Mouse (Mus musculus) gastrocnemius, adult 2 months (tissue): ENCODE measurements around the gene Tmem11. TPM values are rescaled to one million over a fixed set of nuclear protein-coding genes. Genes with fewer than 3 reads are reported as not detected.
"Not testable (repeated sequence)": the region's sequence is repeated elsewhere in the genome, so short reads cannot be mapped to it uniquely, and the experiment has no call there.

Experiments used
- DNase-seq: peaks from one replicate; pipeline ENCODE4 v3.0.0; 2022
- H3K27ac ChIP-seq: fragments of 200-600 bp; 2 replicates; pipeline ENCODE4 v1.8.1; 2022; ENCODE audit warnings: mild to moderate bottlenecking
- H3K4me3 ChIP-seq: fragments of 200-600 bp; 2 replicates; pipeline ENCODE4 v1.8.1; 2022; ENCODE audit warnings: mild to moderate bottlenecking, moderate library complexity
- CTCF ChIP-seq: fragments of 200-600 bp; IDR thresholded peaks from 2 replicates; pipeline ENCODE4 v1.8.1; 2022; ENCODE audit warnings: antibody characterized with exemption, mild to moderate bottlenecking, moderate library complexity
- intact Hi-C: fragments of 180-260 bp; cut with DNase I; formaldehyde crosslinking; loops from one replicate; pipeline ENCODE4 v1.15.1; 2025
- total RNA-seq, 2 experiments: library from RNA; stranded (reverse); gene quantifications; 2 replicates each; pipeline ENCODE4 v1.2.3; 2021

Tmem11 gene
- total RNA-seq, 2 experiments from 2014 or later = 41.4 to 41.6 TPM

DNA sequence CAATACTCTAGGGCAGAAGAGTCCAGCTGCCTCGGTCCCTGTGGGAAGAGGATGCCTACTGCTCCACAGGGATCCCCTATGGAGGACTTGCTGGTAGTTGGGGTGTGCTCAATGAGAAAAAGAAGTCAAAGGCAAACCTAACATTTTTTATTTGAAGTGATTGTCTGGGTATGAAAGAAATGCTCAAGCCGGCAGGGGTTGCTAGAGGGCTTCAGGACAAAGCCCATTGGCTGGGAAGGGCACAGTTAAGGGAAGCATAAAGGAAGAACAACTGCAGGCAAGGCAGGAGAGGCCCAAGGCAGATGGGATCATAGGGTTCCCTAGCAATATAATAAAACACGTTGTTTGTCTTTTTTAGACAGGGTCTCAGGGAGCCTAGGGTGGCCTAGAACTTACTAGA lies 29.0 kb upstream of the Tmem11 start:
- intact Hi-C loops = no loop called here
- Histone ChIP-seq H3K4me3 (no peak overlapping the region), H3K27ac (no peak overlapping the region)
- no peak for DNase-seq
- peak; percentile 38 for TF ChIP-seq CTCF

DNA sequence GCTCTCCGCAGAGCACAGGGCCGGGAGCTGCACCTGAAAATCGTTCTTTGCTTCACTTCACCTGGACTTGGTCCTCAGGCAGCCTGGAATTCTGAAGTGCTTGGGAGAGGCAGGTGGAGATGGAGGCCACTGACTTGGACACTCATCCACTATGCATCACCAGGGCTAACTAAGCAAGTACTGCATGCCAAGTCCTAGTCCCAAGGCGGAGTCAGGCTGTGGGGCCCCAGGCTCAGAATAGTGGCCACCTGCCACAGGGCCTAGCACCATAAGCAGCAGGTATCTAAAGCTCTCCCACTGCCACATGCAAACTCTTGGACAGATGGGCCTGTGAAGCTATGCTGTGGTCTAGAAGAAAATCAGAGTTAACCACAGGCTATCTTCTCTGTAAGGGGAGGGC lies 27.4 kb upstream of the Tmem11 start:
- Histone ChIP-seq H3K27ac (no peak overlapping the region), H3K4me3 (no peak overlapping the region)
- no peak for DNase-seq
- intact Hi-C loops = no loop called here
- no peak for TF ChIP-seq CTCF

DNA sequence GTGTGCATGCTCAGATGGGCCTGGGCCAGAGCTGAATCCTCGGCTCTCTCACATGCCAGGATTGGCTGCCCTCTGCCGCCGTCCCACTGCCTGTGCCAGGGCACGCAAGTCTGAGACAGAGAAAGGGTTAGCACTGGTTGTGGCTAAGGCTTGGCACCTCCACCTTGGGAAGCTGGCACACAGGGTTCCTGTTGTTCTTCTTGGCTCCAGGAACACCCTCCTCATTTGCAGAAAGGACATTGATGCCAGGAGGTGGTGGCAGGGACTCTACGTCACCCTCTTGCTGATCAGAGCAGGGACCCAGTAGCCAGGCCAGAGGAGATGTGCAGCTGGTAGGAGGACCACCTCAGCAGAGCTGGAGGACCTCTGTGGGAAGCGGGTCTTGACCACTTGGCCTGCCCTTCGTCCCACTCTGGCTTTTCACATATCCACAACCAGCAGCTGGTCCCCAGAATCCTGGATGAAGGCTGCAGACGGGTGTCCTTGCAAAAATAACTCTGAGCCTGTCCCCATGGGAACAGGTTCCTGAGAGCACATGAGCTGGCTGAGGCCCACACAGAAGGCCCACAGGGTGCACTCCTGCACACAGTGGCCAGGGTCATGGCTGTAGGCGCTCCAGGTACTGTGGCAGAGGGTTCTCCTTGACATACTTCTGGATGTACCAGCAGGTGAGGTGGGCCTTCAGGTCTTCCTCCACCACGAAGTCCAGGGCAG lies 26.5 kb upstream of the Tmem11 start:
- intact Hi-C loops = no loop called here
- peak overlapping the region; percentile 50 for H3K27ac ChIP-seq
- no peak overlapping the region for H3K4me3 ChIP-seq
- DNase-seq = peak; percentile 71
- TF ChIP-seq CTCF = no peak

DNA sequence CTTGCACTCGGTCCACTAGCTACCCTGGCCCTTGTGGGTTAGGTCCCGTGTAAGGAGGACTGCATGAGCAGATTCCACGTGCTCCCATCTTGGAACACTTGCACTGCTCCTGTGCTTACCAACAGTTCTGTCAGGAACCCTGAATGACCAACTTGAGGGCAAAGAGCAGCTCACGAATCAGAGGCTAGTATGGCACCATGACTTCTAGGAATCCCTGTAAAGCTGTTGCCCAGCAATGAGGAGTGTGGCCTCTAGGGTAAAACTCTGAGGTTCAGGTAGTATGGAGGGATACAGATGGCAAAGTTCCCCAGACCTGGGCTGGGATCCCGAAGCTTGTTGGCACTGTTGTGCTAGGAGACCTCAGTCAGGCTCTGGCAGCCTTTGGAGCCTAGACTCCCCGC lies 24.6 kb upstream of the Tmem11 start:
- no peak for TF ChIP-seq CTCF
- DNase-seq = no peak
- intact Hi-C loops = no loop called here
- Histone ChIP-seq H3K27ac (peak overlapping the region; percentile 50; the same call in 1 of the 2 replicates), H3K4me3 (no peak overlapping the region)

DNA sequence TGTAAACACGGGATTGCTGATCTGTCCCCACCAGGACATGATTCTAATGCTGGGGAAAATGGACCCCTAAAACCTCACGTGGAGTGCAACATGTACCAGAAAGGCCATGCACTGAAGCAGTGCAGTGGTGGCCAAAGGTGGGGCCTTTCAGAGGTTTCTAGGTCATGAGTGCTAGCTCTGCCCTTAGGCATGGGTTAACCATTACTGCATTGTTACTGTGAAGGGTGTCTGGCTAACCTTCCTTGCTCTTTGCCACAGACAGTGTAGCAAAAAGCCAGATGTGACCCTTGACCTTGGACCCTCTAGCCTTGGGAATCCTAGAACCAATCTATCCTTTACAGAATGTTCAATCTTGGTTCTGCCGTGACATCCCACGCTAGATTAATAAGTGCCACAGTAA lies 23.4 kb upstream of the Tmem11 start:
- Histone ChIP-seq H3K4me3 (no peak overlapping the region), H3K27ac (no peak overlapping the region)
- no peak for TF ChIP-seq CTCF
- DNase-seq = no peak
- intact Hi-C loops = no loop called here

DNA sequence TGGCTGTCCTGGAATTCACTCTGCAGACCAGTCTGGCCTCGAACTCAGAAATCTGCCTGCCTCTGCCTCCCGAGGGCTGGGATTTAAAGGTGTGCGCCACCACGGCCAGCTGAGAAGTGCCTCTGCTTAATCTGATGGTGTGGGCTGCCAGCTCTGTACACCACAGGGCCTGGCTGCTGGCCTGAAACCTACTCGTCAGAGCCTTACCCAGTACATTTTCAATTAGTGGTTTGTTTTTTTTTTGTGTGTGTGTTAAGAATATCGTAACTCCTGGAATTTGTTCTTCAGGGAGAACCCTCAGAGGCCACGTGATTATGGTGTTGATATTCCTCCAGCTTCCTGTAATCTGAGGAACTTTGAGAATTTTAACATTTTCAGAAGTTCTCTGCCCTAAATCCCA lies 22.9 kb upstream of the Tmem11 start:
- H3K27ac ChIP-seq = no peak overlapping the region
- no peak for TF ChIP-seq CTCF
- intact Hi-C loops = no loop called here

DNA sequence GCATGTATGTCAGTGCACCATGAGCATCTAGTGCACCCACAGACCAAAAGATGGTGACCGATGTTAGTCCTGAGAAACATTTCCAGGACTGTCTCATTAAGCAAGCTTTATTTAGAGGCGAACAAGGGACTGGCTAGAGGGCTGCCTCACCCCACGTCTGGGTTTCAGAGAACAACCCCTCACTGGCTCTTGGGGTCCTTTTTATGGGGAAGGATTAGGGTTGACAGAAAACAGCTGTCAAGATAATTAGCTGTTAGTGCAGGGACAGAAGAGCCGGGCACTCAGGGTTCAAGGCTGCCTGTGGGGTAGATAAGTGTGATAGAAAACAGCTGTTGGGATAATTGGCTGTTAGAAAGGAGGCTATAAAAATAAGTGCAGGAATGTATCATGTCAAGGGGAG lies 16.8 kb upstream of the Tmem11 start:
- DNase-seq = no peak
- Histone ChIP-seq H3K4me3 (no peak overlapping the region), H3K27ac (no peak overlapping the region)
- TF ChIP-seq CTCF = no peak
- intact Hi-C loops = no loop called here

More for the DNA sequence above, 22.9 kb upstream of the Tmem11 start:
- no peak for DNase-seq
- H3K4me3 ChIP-seq = no peak overlapping the region

DNA sequence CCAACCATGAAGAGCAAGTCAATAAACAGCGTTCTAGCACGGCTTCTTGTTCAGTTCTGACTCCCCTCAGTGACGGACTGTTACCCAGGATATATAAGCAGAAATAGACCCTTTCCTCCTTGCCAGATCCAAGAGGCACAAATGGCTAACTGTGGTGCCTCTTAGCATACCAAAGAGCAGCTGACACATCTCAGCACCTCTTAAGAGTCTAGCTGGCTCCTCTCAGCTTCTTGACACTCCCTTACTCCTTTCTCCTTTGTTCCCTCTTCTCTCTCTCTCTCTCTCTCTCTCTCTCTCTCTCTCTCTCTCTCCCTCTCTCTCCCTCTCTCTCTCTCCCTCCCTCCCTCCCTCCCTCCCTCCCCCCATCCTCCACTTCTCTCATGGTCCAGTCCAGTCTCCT lies 11.7 kb upstream of the Tmem11 start:
- intact Hi-C loops = no loop called here
- no peak for TF ChIP-seq CTCF
- no peak overlapping the region for H3K27ac ChIP-seq
- no peak overlapping the region for H3K4me3 ChIP-seq
- DNase-seq = no peak

DNA sequence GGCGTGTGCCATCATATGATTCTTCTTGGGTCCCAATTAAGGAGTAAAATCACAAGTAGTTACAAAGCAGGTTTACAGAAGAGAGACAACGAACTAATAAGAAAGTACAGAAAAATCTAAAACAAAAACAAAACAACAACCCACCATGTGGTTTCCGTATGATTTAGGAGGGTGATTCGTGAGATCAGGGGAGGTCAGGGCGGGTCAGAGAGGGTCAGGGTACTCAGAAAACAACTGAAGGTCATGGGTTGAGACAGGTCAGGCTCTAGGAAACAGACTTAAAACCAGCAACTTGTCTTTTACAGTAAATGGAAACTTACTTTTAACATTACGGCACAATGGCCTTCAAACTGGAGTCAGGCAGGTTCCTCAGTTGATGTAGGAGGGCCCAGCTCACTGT lies 11.2 kb upstream of the Tmem11 start:
- intact Hi-C loops = no loop called here
- TF ChIP-seq CTCF = no peak
- no peak overlapping the region for H3K4me3 ChIP-seq
- no peak for DNase-seq
- no peak overlapping the region for H3K27ac ChIP-seq

DNA sequence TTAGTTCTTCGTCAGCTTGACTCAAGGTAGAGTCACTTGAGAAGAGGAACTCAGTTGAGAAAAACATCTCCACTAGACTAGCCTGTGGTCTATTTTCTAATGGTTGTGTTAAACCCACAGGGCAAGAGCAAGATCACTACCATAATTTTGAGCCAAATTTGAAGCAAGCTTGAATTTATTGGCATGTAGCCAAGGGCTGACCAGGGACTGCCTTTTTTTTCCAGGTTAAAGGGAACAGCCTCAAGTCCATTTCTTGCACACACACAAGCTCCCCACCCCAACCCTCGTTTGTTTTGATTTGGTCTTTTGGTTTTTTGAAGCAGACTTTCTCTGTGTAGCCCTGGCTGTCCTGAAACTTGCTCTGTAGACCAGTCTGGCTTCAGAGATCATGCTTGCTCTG lies 10.8 kb upstream of the Tmem11 start:
- no peak overlapping the region for H3K4me3 ChIP-seq
- intact Hi-C loops = no loop called here
- no peak for TF ChIP-seq CTCF
- H3K27ac ChIP-seq = no peak overlapping the region
- DNase-seq = no peak

DNA sequence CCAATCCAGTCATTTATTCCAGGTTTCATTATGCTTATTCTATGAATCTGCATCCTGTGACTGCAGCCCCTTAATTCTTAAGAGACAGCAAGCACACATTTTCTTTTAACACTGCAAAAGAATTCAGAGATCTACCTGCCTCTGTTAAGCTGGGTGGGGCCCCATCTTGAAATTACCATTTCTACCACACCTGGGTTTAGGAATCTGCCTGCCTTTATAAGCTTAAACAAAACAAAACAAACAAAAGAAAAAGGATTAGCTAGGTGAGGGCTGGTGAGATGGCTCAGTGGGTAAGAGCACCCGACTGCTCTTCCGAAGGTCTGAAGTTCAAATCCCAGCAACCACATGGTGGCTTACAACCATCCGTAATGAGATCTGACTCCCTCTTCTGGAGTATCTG lies 7.9 kb upstream of the Tmem11 start:
- DNase-seq, H3K4me3 ChIP-seq, intact Hi-C loops, H3K27ac ChIP-seq: not testable (repeated sequence)

DNA sequence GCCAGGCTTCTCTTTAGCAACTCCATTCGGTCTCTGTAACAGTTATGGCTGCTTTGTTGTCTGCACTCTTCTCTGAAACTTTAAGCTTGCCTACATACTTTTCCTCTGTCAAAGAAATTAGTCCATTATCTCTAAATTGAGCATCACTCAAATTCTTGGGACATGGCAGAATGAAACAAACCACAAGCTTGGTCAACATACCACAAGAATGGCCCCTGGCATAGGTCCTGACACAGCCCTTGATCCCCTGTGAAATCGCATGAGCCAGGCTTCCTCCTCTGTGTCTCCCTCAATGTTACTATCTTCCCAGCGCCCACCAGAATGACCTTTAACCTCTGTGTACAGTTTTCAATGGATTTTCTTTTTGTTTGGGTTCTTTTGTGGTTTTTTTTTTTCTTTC lies 3.3 kb upstream of the Tmem11 start:
- intact Hi-C loops = loop anchor here (1.0 kb wide), 1 partner anchor 151 kb away; no protein-coding TSS in a partner anchor
- H3K4me3 ChIP-seq = no peak overlapping the region
- no peak overlapping the region for H3K27ac ChIP-seq
- DNase-seq = no peak
- TF ChIP-seq CTCF = no peak

DNA sequence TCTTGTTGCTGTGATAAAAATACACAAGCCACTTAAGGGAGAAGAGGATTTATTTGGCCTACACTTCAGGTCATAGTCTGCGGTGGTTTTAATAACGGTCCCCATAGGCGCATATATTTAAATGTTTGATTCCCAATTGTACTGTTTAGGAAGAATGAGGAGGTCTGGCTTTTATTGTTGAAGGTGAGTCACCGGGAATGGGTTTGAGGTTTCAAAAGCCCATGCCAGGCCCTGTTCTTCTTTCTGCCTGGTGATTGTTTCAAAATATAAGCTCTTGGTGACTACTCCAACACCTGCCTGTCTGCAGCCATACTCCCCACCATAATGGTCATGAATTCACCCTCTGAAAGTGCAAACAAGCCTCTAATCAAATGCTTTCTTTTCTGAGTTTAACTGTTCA lies 1.5 kb upstream of the Tmem11 start:
- TF ChIP-seq CTCF = no peak
- Histone ChIP-seq H3K27ac (peak overlapping the region; percentile 16; the same call in 1 of the 2 replicates), H3K4me3 (no peak overlapping the region)
- DNase-seq = no peak
- intact Hi-C loops = loop anchor here (2.0 kb wide), 1 partner anchor 184 kb away; no protein-coding TSS in a partner anchor

DNA sequence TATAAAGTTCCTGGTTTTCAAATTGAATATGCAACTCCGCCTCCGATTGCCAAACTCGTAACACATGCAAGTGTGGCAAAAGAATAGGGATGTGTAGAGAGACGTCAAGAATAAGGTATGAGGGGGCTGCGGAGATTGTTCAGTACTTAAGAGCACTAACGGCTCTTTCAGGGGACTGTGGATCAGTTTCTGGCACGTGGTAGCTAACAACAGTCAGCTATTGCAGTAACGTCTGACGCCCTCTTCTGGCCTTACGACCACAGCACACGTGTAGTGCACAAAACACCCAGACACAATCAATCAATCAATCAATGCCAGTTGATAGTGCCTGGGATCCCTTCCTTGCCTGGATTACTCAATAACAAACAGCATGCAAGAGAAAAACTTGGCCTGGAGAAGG lies 351 bp upstream of the Tmem11 start:
- peak; percentile 78 for TF ChIP-seq CTCF
- intact Hi-C loops = loop anchor here (2.0 to 5.0 kb wide), 3 partner anchors 49 to 151 kb away; partner anchors contain the start of genes Dhrs7b and Mief2
- DNase-seq = peak; percentile 69
- H3K4me3 ChIP-seq = peak overlapping the region; percentile 98
- H3K27ac ChIP-seq = peak overlapping the region; percentile 99
